Mouse (Mus musculus) testis, adult 2 months (tissue): ENCODE data around the gene Spg20. TPM values are rescaled to one million over a fixed set of nuclear protein-coding genes. Genes with fewer than 3 reads are reported as not detected.

ENCODE experiments used
- H3K27ac ChIP-seq: fragments of 200-500 bp; 2 replicates; pipeline ENCODE4 v1.5.1; 2012; ENCODE audit warnings: low read depth, low read length; ENCODE audit not compliant: control insufficient read depth, insufficient read depth
- H3K27me3 ChIP-seq: fragments of 200-500 bp; 2 replicates; pipeline ENCODE4 v1.6.1; 2012; ENCODE audit warnings: mild to moderate bottlenecking, low read length, moderate library complexity; ENCODE audit not compliant: control insufficient read depth, insufficient read depth
- H3K36me3 ChIP-seq: fragments of 200-500 bp; 2 replicates; pipeline ENCODE4 v1.6.1; 2012; ENCODE audit warnings: mild to moderate bottlenecking, low read length; ENCODE audit not compliant: control insufficient read depth, insufficient read depth
- H3K4me1 ChIP-seq: fragments of 200-500 bp; 2 replicates; pipeline ENCODE4 v1.6.1; 2012; ENCODE audit warnings: low read length; ENCODE audit not compliant: control insufficient read depth, insufficient read depth
- H3K4me3 ChIP-seq: fragments of 200-500 bp; 2 replicates; pipeline ENCODE4 v1.5.1; 2012; ENCODE audit warnings: low read depth, mild to moderate bottlenecking, low read length, moderate library complexity, mixed read lengths; ENCODE audit not compliant: control insufficient read depth
- CTCF ChIP-seq: fragments of 200-500 bp; IDR thresholded peaks from 2 replicates; pipeline ENCODE4 v1.5.1; 2012; ENCODE audit warnings: low read depth, mild to moderate bottlenecking, inconsistent platforms, low read length, moderate library complexity; ENCODE audit not compliant: control insufficient read depth, insufficient read depth, insufficient replicate concordance
- POLR2A ChIP-seq: fragments of 200-500 bp; IDR thresholded peaks from 2 replicates; pipeline ENCODE4 v1.6.1; 2012; ENCODE audit warnings: low read depth, mild to moderate bottlenecking, inconsistent platforms, low read length, moderate library complexity; ENCODE audit not compliant: control insufficient read depth
- polyA plus RNA-seq: library from polyadenylated mRNA; depleted of rRNA; stranded (reverse); fragments of >200 nt; gene quantifications from 2 replicates; pipeline ENCODE4 v1.2.3, GENCODE M21; 2012

Gene Spg20
- polyA plus RNA-seq, 1 experiment, result 12.9 TPM

GRCm38 (mm10) chr3:55152673-55153334 is 40.9 kb downstream of the Spg20 start:
- Histone ChIP-seq H3K27ac (no peak overlapping the region), H3K27me3 (no peaks in the 10 kb centered on the region), H3K36me3 (no peaks in the 10 kb centered on the region), H3K4me1 (no peaks in the 10 kb centered on the region), H3K4me3 (no peak overlapping the region)
- TF ChIP-seq POLR2A (no peak), CTCF (no peak)

DNA sequence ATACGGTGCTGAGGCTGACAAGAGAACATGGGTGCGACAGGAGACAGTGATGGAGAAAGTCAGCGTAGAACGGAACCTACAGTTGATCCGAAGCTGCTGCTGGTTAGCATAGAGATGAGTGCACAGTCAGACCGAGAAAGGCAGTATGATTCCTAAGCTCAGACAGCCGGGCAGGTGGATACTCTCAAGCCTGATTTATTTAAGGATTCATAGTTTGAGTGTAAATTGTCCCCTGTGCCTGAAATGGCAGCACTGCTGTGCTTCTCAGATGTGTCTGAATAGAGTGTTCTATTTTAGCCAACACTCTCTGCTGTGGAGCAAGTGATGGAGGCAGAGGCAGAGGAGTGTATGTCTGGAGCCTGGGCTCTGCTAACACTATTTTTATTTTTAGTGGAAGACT is 42.3 kb downstream of the Spg20 start:
- Histone ChIP-seq H3K27me3 (no peaks in the 10 kb centered on the region), H3K27ac (no peak overlapping the region), H3K4me1 (no peaks in the 10 kb centered on the region), H3K4me3 (no peak overlapping the region), H3K36me3 (no peaks in the 10 kb centered on the region)
- no peak for TF ChIP-seq POLR2A
- TF ChIP-seq CTCF, result no peak

DNA sequence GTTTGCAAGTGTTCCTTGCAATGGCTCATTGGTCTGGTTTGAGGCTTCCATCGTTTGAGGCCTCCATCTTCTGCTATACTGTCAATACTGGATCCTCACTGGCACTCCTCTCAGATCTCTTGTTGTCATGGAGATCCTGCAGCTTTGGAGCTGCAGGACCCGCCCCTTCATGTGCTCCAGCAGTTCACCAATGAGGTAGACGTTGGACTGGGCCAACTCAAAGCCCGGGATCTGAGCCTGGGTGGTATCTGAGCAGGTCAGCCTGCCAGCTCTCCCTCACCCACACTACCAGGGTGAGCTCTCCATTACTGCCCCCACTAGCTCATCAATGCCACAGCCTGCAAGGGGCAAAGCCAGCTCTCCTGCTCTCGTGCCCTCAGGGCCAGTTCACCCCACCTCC is 45.5 kb downstream of the Spg20 start:
- H3K4me1 ChIP-seq, result no peaks in the 10 kb centered on the region
- no peaks in the 10 kb centered on the region for H3K27me3 ChIP-seq
- H3K36me3 ChIP-seq, result no peaks in the 10 kb centered on the region
- H3K4me3 ChIP-seq, result no peak overlapping the region
- TF ChIP-seq POLR2A, result no peak
- TF ChIP-seq CTCF, result no peak
- H3K27ac ChIP-seq, result no peak overlapping the region

- H3K36me3 ChIP-seq, result no peaks in the 10 kb centered on the region
- H3K4me3 ChIP-seq, result no peak overlapping the region
- H3K27me3 ChIP-seq, result no peaks in the 10 kb centered on the region
- H3K4me1 ChIP-seq, result no peaks in the 10 kb centered on the region
- H3K27ac ChIP-seq, result no peak overlapping the region
- TF ChIP-seq POLR2A (no peak), CTCF (no peak)
These were observed 49.2 kb downstream of the Spg20 start for GRCm38 (mm10) chr3:55161144-55161543.

DNA sequence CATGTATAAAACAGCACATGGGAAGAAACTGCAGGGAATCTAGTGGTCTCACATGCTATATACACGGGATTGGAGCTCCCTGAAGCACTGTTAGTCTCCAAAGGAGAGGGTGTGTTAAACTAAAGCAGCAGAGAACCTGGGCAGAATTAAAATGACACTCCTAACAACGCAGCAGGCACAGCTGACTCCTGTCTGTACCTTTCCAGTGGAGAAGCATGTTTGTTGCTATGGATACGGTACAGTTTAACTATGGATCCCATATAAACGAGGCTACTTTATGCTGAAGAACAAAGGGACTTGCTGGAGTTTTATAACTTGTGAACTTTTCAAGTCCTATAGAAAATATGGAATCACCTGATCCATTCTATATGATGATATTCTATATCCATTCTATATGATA is 51.6 kb downstream of the Spg20 start:
- no peaks in the 10 kb centered on the region for H3K36me3 ChIP-seq
- no peaks in the 10 kb centered on the region for H3K27me3 ChIP-seq
- no peak overlapping the region for H3K27ac ChIP-seq
- H3K4me1 ChIP-seq, result no peaks in the 10 kb centered on the region
- TF ChIP-seq POLR2A (no peak), CTCF (no peak)
- no peak overlapping the region for H3K4me3 ChIP-seq

GRCm38 (mm10) chr3:55172478-55172877 is 60.6 kb downstream of the Spg20 start:
- TF ChIP-seq POLR2A (no peak), CTCF (no peak)
- Histone ChIP-seq H3K27me3 (no peaks in the 10 kb centered on the region), H3K4me3 (no peak overlapping the region), H3K27ac (no peak overlapping the region), H3K36me3 (no peaks in the 10 kb centered on the region), H3K4me1 (no peaks in the 10 kb centered on the region)

DNA sequence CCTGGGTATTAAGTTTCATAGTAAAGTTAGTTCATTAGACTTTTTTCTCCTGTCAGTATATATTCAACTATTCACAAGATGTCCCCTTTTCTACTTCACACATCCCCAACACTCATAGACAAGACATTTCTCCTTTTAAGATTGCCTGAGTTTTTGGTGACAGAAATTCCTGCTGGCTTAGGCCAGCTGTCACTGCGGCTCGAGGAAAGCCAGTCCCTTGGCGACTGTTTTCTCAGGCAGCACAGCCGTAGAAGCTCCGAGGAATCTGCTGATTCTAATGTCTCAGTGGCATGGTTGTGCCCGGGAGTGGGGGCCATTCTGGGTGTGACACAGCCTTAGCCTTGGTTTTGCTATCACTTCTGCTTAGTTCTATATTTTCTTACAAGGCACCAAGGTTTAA is 65.4 kb downstream of the Spg20 start:
- no peak for TF ChIP-seq POLR2A
- TF ChIP-seq CTCF, result no peak
- Histone ChIP-seq H3K4me3 (no peak overlapping the region), H3K27me3 (no peaks in the 10 kb centered on the region), H3K36me3 (no peaks in the 10 kb centered on the region), H3K4me1 (peaks cover 3% of the 10 kb centered on the region), H3K27ac (no peak overlapping the region)
